Mouse (Mus musculus) right cerebral cortex, postnatal 10 days (tissue): Measurements from ENCODE around the gene Foxo3.

Experiments
- DNase-seq, 2 experiments: peaks; one replicate each; pipeline ENCODE4 v3.0.0; 2021; ENCODE audit warnings: low spot score in 2 of 2

Foxo3 gene

DNA sequence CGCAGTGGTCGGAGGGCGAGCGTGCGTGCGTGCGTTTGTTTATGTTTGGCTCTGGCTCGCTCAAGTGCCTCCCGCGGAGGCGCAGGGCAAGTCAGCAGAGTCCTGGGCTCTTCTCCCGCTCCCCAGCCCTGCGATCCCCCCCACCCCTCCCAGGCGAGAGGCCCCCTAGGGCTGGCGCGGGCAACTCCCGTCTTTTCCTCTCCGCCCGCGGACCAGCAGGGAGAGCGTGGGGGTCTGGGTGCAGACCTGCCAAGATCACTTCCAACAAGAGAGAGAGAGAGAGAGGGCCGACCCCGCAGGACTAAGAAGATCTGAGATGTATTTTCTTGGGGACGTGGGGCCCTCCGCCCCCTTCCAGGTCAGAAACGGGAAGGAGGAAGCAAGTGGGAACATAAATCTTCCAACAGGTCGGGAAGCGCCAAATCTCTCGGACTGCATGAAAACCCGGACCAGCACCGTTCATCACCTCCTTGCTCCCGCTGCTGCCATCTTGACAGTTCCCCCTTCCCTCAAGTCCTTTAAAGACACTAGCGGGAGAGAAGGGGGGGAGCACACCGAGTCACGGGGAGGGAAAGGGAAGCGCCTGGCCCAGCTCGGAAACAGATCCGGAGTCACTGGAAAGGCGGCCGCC lies 569 bp downstream of the Foxo3 start:
- DNase-seq = peak in 1 of 2 experiments; percentile 58

DNA sequence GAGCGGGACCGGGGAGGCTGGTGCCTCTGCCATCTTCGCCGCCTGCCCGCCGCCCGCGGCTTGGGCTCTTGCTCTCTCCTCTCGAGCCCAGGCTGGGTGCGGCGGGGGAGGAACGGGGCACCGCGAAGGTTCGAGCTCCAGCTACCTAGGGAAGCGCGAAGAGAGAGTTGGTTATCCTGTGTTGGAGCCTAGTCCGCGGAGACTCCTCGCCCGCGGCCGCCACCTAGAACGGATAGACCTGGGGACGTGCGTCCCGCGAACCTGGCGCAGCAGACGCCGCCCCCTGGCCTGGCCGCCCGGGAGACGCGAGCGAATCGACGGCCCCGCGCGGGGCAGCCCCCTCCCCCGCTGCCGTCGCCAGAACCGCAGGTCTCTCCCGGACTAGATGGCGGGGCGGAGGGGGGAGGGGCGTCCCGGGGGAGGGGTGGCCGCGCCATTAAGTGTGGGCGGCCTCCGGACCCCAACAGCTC lies 1.1 kb downstream of the Foxo3 start:
- peak; percentile 58 for DNase-seq

GRCm38 (mm10) chr10:42274712-42275400 lies 1.7 kb downstream of the Foxo3 start:
- peak; percentile 41 to 42 for DNase-seq

DNA sequence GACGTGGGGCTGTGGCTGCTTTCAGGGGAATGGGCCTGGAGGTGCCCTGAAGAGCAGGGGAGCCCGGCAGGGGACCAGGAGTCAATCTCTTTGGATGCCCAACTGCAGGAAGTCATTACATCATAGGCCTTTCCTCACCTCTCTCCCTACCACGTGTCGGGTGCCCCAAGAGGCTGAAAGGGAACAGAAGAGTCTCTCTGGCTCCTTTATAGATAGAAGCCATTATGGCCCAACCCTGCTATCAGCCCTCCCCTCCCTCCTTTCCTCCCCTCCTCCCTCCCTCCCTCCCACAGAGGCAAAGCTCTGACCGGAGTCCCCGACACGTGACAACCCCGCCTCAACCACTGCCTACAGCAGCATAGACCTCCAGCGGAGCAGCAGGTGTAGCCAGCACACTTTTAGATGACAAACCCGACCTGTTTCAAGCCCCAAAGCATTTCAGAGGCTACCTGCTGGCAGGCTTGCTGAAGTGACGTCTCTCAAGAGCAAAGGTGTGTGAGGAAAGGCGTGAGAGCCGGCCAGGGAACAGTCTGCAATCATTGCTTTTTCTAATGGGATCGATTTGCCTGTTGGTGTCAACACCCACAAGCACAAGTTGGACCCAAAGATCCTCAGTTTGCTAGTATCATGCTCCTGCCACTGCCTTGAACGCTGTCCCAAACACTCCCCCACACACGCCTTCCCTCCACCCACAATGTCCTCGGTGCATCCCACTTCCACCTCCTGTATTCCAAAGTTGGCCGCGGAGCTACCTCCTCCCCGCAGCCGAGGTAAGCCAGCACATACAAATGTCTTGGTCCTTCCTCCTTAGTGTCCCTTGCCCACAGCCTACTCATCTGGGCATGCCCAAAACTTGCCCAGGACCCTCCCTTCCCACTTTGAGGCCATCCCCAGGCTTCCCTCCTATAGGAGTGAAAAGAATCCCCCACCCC lies 2.5 kb downstream of the Foxo3 start:
- no peak for DNase-seq

DNA sequence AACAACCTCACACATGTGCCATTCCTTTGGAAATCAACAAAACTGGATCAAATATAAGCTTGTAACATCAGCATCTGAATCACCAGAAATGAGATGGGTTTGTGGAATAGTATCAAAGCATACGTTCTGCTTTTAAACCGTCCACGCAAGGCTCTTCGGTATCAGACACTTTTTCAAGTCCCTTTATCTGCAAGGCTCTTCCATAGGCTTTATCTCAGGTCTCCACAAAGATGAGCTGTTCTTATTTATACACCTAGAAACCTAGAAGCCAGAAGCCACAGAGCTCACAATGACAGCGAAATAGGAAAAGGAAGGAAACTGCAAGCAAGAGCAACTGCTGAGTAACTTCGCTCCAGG lies 3.2 kb downstream of the Foxo3 start:
- DNase-seq = no peak

- no peak for DNase-seq
Observed at GRCm38 (mm10) chr10:42271454-42272230, 4.9 kb downstream of the Foxo3 start.

DNA sequence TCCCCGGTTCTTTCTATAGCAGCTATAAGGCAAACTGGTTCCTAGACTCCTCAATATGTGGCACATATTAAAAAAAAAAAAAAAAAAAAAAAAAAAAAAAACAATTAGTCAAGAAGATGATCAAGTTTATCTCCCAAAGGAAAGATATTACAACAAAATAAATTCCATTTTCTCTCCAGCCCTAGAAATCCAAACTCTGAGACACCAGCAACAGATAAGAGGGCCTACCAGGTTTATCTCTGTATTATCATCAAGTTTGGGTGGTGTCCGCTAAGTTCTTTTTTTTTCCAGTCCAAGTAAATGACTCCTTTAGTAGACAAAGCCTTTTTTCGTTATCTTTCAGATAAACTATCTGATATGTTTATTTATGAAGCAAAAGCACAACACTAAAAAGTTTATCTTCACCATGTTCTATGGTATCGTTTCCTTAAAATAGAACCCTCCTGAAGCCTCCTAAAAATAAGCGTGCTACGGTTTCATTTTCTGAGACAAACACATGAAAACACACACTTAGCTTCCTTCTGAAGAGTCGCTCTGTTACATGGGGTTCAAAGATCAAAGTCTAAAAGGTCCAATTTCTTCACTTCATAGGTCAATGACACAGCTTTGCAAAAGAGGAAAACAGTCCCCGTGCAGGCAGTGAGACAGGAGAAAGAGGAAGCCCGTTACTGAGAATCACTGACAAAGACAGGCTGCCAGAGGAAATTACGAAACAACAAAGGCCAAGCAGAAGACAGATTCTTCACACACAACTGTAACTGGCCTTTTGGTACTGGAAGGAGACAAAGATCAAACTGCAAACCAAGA lies 6.1 kb downstream of the Foxo3 start:
- no peak for DNase-seq

GRCm38 (mm10) chr10:42269281-42270025 lies 7.1 kb downstream of the Foxo3 start:
- DNase-seq = no peak

DNA sequence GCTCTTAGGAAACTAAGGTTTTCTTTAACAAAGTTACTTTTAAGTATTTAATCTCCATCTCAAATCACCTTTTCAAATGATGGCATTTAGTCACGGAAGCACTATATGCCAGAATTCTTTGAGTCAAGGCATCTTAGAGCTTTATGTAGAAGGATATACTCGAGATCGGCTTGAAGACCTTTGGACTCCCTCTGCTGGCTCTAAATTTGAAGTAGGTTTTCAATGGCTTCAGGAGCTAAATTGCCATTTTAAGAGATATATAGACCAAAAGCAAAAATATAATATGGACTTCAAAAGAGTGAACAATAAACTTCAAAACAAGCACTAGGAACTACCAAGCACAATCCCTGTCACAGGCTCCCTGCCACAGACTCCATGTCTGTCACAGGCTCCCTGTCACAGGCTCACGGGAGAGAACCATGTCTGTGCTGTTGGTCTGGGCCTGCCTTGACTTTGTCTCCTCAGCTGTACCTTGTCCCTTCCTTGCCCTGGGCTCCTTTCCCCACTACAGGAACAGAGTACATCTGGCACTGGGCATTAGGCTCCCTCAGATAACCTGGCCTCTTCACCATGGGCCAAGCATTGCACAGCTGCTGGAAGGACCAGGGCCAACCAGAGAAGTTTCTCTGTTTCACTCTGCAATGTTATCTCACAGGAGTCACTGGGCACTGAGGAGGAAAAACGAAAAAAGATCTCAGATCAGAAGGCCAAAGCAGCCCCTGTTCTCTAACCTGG lies 8.6 kb downstream of the Foxo3 start:
- DNase-seq = no peak

DNA sequence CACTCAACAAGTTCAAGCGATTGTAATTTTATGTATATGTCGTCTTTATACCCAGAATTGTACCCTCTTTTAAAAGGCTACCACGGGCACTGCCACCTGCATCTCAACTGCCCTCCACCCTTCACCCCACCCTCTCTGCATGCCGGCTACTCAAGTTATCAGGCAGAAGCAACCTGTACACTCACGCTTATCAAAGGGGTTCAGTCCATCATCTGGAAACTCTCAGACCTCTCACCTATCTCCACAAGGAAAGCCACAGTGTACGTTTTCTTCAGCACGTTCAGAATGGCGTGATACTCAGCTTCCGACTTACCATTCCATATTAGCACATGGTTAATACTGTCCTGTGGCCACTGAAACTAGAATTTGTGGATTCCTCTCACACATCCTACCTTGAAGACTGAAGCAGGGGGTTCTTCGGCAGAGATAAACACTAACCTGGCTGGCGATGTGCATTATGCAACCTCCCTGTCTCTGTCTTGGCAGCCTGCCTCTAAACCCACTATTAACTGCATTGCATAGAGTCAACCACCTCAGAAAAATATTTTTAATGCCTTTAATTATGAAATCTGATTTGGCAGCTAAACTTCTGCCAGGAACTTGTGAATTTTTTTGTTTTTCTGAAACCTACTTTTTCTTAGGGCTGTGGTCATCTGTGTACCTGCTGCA lies 11.4 kb downstream of the Foxo3 start:
- DNase-seq = no peak

DNA sequence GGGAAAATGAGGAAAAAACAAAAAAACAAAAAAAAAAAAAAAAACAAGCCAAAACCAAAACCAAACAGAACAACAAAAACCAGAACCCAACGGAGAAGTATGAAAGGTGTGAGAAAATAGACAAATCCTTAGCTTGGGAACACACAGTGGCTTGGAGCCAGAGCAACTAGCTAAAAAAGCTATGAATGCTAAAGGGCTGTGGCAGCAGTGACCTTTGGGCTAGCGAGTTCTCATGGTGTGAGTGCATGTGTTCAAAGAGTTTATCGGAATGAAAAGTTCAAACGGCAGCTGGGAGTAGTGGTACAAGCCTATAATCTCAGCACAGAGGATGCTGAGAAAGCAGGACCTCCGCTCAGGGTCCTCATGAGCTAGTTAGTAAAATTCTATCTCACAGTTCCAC lies 12.4 kb downstream of the Foxo3 start:
- no peak for DNase-seq

DNA sequence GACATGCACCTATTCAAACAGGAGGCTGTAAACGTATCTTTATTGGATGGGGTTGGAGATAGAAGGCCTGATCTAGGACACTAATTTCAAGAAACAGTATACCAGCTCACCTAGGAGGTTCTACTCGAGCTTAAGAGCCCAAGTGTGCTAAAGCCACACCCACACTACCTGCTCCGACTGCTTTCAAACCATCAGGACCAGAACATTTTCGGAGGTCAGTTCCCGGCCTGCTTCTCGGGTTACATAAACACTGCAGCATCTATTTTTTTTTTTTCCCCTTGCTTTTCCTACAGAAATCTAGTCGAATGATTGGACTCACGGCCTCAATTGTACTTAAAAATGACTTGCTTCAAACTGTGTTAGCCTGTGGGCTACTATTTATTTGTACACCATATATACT lies 12.9 kb downstream of the Foxo3 start:
- DNase-seq = no peak

DNA sequence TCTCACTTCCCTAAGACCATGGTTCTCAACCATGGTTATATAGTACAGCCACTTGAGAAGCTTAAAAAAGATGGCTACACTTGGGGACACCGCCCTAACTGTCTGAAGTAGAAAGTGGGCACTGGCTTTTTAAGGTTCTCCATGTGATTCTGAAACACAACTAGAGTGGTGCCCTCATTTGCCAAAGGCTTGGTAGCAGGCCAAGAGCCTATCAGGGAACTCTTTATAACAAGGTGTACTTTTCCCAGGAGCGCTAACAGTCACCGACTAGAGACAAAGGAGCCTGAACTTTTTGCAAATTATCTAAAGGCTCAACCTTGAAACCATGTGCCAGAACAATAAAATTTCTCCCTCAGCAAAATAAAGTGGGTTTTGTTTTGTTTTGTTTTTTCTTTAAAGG lies 14.5 kb downstream of the Foxo3 start:
- no peak for DNase-seq

GRCm38 (mm10) chr10:42261103-42261502 lies 15.5 kb downstream of the Foxo3 start:
- no peak for DNase-seq

DNA sequence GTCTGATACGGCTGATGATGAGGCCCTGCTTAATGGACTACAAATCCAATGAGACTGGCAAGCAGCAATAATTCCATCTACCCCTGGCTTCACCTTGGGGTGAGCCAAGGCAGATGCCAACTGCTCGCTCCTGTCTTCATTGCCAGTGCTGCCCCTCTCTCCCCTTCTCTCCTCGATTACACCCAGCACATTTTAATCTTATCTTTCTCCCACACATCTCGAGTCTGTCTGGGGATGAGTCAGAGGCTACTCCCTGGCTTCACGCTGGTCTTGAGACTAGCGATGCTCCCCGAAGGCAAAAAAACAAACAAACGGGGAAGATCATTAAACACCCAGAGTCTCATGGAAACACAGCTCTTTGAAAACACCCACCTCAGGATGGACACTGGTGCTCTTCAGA lies 16.0 kb downstream of the Foxo3 start:
- no peak for DNase-seq

- DNase-seq = no peak
Observed at GRCm38 (mm10) chr10:42259602-42260001, 17.0 kb downstream of the Foxo3 start.

DNA sequence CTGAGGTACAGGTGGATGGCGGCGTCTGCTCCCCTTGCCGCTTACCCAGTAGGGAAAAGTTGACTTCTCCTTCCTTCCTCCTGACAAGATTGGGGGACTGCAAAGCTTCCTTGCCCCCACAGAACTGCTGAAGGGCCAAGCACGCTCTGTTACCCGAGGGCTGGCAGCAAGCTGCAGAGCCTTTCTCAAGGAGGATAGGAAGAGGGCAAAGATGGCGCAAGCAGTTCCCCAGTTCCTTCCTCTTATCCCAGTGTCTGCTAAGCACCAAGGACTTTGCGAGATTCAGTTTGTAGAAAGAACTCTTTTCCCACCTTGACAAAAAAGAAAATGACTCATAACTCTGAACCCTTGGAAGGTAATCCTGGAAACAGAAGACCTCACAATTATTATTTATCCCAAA lies 18.6 kb downstream of the Foxo3 start:
- no peak for DNase-seq

GRCm38 (mm10) chr10:42254788-42255187 lies 21.8 kb downstream of the Foxo3 start:
- DNase-seq = no peak

DNA sequence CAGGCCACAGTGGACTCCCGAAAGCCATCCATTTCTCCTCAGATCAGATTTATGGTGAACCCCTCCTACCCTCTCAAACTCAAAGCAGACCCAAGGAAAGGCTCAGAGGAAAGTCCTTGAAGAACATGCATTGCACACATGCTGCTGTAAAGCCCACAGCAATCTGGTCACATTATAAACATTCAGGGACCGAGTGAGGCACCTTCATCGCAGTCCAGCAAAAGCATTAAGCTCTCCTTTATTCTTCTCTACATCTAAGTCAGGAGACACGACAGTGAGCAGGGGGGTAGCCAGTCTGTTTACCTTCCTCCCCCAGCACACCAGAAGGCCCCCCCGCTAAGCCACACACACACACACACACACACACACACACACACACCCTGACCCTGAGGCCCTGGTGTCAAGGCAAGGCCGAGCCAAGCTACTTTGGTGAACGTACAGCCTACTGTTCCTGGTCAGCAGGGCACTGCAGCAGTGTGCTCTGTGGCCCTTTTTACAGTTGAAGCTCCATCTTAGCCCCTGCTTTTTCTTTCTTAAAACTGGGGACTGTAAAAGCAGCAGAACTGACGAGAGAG lies 24.7 kb downstream of the Foxo3 start:
- no peak for DNase-seq
